Mouse (Mus musculus): ENCODE results near the gene Itgb3bp. TPM values are rescaled to one million over a fixed set of nuclear protein-coding genes. Genes with fewer than 3 reads are reported as not detected.

Itgb3bp gene
- polyA plus RNA-seq, 1 experiment from 2014 or later: 53.4 TPM

DNA sequence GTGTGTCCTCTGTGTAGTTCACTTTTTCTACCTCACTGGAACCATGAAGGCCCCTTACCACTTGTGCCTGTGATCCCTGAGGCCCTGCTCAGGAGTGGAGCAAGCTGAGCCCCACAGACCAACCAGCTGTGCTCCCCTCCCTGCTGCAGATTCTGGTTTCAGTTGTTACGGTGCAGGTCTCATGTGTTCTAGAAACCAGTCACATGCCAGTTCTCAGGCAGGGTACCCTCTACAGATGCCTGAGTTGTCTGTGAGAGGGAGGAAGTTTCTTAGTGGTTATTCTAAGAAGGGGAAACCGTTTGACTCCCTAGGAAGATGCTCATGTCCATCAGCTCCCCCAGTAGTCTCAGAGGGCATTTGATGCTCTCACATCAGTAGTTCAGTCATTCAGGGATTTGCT lies 15.0 kb upstream of the Itgb3bp start:
- Histone ChIP-seq H3K36me3 (ENCODE audit: control insufficient read depth, insufficient read depth, low read length) (no peaks in the 10 kb centered on the region), H3K4me3 (ENCODE audit: low read depth, low read length) (no peak overlapping the region), H3K9ac (ENCODE audit: low read length) (no peak overlapping the region), H3K9me3 (ENCODE audit: control insufficient read depth, low read length) (no peaks in the 10 kb centered on the region), H3K4me2 (ENCODE audit: low read depth, severe bottlenecking) (no peak overlapping the region), H3K27ac (replicated peaks; ENCODE audit: low read depth, low read length) (no peak overlapping the region), H3K27me3 (ENCODE audit: control insufficient read depth, insufficient read depth, low read length) (no peaks in the 10 kb centered on the region), H3K4me1 (ENCODE audit: control insufficient read depth, insufficient read depth, low read length) (no peaks in the 10 kb centered on the region)
- whole genome bisulfite sequencing: 84% methylated on average over 2 of the region's 2 CpGs
- DNase-seq (ENCODE audit: low spot score): no peak
- no peak for ATAC-seq (ENCODE audit: insufficient number of reproducible peaks, low FRiP score, low TSS enrichment, low read depth)

DNA sequence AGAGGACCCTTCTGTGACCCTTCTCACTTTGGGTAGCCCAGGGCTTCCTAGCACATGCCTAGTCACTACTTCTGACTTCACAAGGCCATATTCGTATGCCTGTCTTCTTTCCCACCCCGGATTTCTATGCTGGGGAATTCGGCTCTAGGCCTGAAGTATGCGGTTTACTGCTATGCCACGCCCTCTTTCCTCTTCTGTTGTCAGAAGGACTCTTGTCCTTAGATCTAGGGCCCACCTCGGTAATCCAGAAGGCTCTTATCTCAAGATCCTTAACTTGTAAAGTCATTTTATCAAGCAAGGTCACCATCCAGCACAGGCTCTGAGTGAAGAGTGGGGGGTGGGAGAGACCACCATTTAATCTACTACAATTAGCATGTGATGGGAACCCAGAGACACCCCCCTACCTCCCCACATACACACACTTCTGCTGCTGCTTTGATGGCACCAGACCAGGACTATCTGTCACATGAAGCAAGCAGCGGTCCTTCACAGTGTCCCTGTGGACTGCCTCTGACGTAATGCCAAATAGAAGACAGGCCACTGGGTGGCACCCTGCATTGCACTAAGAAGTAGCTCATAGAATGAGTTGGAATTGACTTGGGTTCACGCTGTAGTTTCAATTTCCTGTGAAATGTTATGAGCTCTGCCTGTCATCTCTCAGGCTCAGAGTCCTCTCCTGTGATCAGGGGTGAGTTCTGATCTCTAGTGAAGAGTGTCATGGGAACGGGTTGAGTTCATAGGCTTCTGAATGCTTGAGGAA lies 12.2 kb upstream of the Itgb3bp start:
- WGBS: 73% methylated on average over 10 of the region's 10 CpGs
- no peak overlapping the region for H3K27ac ChIP-seq (replicated peaks; ENCODE audit: low read depth, low read length)
- H3K4me3 ChIP-seq (ENCODE audit: low read depth, low read length): no peak overlapping the region
- DNase-seq (ENCODE audit: low spot score) (no peak), ATAC-seq (ENCODE audit: insufficient number of reproducible peaks, low FRiP score, low TSS enrichment, low read depth) (no peak)
- no peak overlapping the region for H3K4me2 ChIP-seq (ENCODE audit: low read depth, severe bottlenecking)
- no peak overlapping the region for H3K9ac ChIP-seq (ENCODE audit: low read length)
- H3K27me3 ChIP-seq (ENCODE audit: control insufficient read depth, insufficient read depth, low read length): no peaks in the 10 kb centered on the region
- no peaks in the 10 kb centered on the region for H3K4me1 ChIP-seq (ENCODE audit: control insufficient read depth, insufficient read depth, low read length)
- no peaks in the 10 kb centered on the region for H3K9me3 ChIP-seq (ENCODE audit: control insufficient read depth, low read length)
- no peaks in the 10 kb centered on the region for H3K36me3 ChIP-seq (ENCODE audit: control insufficient read depth, insufficient read depth, low read length)

DNA sequence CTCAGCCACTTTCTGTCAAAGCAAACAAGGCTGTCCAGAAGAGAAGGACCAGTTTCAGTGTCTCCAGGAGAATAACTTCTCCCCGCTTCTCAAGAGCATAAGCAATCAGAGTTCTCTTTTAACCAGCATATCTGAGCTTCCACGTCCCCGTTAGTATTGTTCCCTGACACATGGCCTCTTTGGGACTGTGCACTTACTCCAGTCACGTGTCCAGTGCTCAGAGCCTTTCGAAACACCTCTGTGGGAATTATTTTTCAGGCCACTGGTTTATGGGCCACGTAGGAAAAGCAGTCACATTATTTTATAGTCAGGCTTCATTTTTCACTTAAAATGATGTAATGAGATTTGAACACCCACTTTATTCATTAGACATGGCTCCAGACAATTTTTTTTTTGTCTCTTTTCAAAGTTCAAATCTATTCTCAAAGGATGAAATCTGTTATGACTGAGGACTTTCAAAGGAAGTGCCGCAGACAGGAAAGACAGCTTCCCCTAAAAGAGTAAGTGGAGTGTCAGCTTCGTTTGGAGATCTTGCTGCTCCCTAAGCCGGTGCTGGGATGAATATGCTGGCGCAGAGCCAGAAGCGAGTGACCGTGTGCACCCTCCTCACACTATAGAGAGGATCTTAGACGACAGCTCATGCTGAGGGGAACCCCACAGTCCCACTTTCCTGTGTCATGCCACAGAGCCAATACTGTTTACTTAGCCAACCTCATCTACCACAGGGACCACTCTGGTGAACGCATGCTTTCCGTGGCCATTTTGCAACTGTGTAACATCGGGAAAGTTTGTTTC lies 10.3 kb upstream of the Itgb3bp start:
- H3K9me3 ChIP-seq (ENCODE audit: control insufficient read depth, low read length): no peaks in the 10 kb centered on the region
- H3K27ac ChIP-seq (replicated peaks; ENCODE audit: low read depth, low read length): no peak overlapping the region
- 78% methylated on average over 16 of the region's 16 CpGs for WGBS
- H3K36me3 ChIP-seq (ENCODE audit: control insufficient read depth, insufficient read depth, low read length): no peaks in the 10 kb centered on the region
- no peak for DNase-seq (ENCODE audit: low spot score)
- no peaks in the 10 kb centered on the region for H3K27me3 ChIP-seq (ENCODE audit: control insufficient read depth, insufficient read depth, low read length)
- ATAC-seq (ENCODE audit: insufficient number of reproducible peaks, low FRiP score, low TSS enrichment, low read depth): no peak
- H3K4me1 ChIP-seq (ENCODE audit: control insufficient read depth, insufficient read depth, low read length): no peaks in the 10 kb centered on the region
- no peak overlapping the region for H3K4me2 ChIP-seq (ENCODE audit: low read depth, severe bottlenecking)
- no peak overlapping the region for H3K4me3 ChIP-seq (ENCODE audit: low read depth, low read length)
- H3K9ac ChIP-seq (ENCODE audit: low read length): no peak overlapping the region

DNA sequence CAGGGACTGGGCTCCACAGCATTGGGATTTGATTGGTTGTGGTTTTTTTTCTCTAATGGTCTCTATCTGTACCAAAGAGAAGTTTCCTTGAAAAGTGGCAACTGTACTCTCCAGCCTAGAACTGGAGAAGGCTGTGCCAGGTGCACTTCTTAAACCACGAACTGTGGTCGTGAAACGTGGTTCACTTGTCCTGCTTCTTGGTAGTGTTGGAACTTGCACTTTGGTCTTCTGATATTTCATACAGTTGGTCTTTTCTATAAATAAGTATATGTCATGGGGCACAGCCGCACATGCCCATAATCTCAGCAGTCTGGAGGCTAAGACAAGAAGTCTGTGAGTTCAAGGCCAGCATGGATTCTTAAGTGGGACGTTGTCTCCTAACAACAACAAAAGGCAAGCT lies 6.7 kb upstream of the Itgb3bp start:
- Histone ChIP-seq H3K27ac (replicated peaks; ENCODE audit: low read depth, low read length) (no peak overlapping the region), H3K9me3 (ENCODE audit: control insufficient read depth, low read length) (no peaks in the 10 kb centered on the region), H3K4me2 (ENCODE audit: low read depth, severe bottlenecking) (no peak overlapping the region), H3K4me1 (ENCODE audit: control insufficient read depth, insufficient read depth, low read length) (no peaks in the 10 kb centered on the region), H3K36me3 (ENCODE audit: control insufficient read depth, insufficient read depth, low read length) (no peaks in the 10 kb centered on the region), H3K9ac (ENCODE audit: low read length) (no peak overlapping the region), H3K4me3 (ENCODE audit: low read depth, low read length) (no peak overlapping the region), H3K27me3 (ENCODE audit: control insufficient read depth, insufficient read depth, low read length) (no peaks in the 10 kb centered on the region)
- DNase-seq (ENCODE audit: low spot score): no peak
- 94% methylated on average over 5 of the region's 5 CpGs for WGBS
- ATAC-seq (ENCODE audit: insufficient number of reproducible peaks, low FRiP score, low TSS enrichment, low read depth): no peak

DNA sequence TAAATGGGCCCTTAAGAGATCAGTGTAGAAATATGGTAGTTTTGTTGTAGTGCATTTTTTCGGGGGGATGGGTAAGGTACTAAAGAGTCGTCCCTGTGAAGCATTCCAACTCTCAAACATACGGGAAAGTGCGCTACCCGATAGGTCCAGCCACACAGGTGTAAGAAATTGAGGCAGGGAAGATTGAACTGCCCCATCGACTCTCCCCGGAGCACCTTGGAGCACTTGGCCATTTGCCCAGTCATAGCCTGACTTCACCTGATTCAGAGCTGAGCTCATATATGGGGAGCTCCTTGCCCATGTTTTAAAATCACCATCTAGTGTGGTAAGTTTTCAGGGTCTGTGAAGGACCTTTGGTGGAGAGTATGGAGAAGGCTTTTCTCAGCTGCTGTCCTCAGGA lies 5.2 kb upstream of the Itgb3bp start:
- 94% methylated on average over 7 of the region's 7 CpGs for WGBS
- H3K4me3 ChIP-seq (ENCODE audit: low read depth, low read length): no peak overlapping the region
- no peak overlapping the region for H3K4me2 ChIP-seq (ENCODE audit: low read depth, severe bottlenecking)
- ATAC-seq (ENCODE audit: insufficient number of reproducible peaks, low FRiP score, low TSS enrichment, low read depth) (no peak), DNase-seq (ENCODE audit: low spot score) (no peak)
- no peaks in the 10 kb centered on the region for H3K27me3 ChIP-seq (ENCODE audit: control insufficient read depth, insufficient read depth, low read length)
- no peak overlapping the region for H3K9ac ChIP-seq (ENCODE audit: low read length)
- no peak overlapping the region for H3K27ac ChIP-seq (replicated peaks; ENCODE audit: low read depth, low read length)
- H3K4me1 ChIP-seq (ENCODE audit: control insufficient read depth, insufficient read depth, low read length): no peaks in the 10 kb centered on the region
- H3K9me3 ChIP-seq (ENCODE audit: control insufficient read depth, low read length): no peaks in the 10 kb centered on the region
- H3K36me3 ChIP-seq (ENCODE audit: control insufficient read depth, insufficient read depth, low read length): no peaks in the 10 kb centered on the region

- WGBS: 84% methylated on average over 4 of the region's 4 CpGs
- H3K27ac ChIP-seq (replicated peaks; ENCODE audit: low read depth, low read length): no peak overlapping the region
Observed at GRCm38 (mm10) chr4:99931807-99932206, 2.2 kb upstream of the Itgb3bp start.

DNA sequence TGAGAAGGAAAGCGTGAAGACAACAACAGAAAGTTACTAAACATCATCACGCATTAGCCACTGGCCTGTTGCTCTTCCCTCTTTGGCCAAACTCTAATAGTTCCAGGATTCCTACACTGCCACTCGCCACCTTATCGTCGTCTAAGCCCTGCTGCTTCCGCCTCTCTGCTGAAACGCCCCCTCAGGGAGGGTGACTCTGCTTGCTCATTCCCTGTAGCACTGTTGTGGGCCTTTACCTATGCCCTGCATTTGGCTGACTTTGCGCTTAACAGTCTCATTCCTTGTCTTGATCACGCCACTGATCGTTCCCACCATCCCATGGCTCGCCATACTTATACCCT lies 1.6 kb upstream of the Itgb3bp start:
- Histone ChIP-seq H3K9ac (ENCODE audit: low read length) (no peak overlapping the region), H3K4me3 (ENCODE audit: low read depth, low read length) (no peak overlapping the region), H3K4me2 (ENCODE audit: low read depth, severe bottlenecking) (no peak overlapping the region), H3K27me3 (ENCODE audit: control insufficient read depth, insufficient read depth, low read length) (no peaks in the 10 kb centered on the region), H3K4me1 (ENCODE audit: control insufficient read depth, insufficient read depth, low read length) (no peaks in the 10 kb centered on the region), H3K9me3 (ENCODE audit: control insufficient read depth, low read length) (no peaks in the 10 kb centered on the region), H3K36me3 (ENCODE audit: control insufficient read depth, insufficient read depth, low read length) (no peaks in the 10 kb centered on the region), H3K27ac (replicated peaks; ENCODE audit: low read depth, low read length) (no peak overlapping the region)
- ATAC-seq (ENCODE audit: insufficient number of reproducible peaks, low FRiP score, low TSS enrichment, low read depth) (no peak), DNase-seq (ENCODE audit: low spot score) (no peak)
- 70% methylated on average over 11 of the region's 11 CpGs for WGBS

More at GRCm38 (mm10) chr4:99931807-99932206, 2.2 kb upstream of the Itgb3bp start:
- no peaks in the 10 kb centered on the region for H3K27me3 ChIP-seq (ENCODE audit: control insufficient read depth, insufficient read depth, low read length)
- H3K4me1 ChIP-seq (ENCODE audit: control insufficient read depth, insufficient read depth, low read length): no peaks in the 10 kb centered on the region
- ATAC-seq (ENCODE audit: insufficient number of reproducible peaks, low FRiP score, low TSS enrichment, low read depth) (no peak), DNase-seq (ENCODE audit: low spot score) (no peak)
- no peak overlapping the region for H3K4me2 ChIP-seq (ENCODE audit: low read depth, severe bottlenecking)
- no peaks in the 10 kb centered on the region for H3K36me3 ChIP-seq (ENCODE audit: control insufficient read depth, insufficient read depth, low read length)
- no peak overlapping the region for H3K9ac ChIP-seq (ENCODE audit: low read length)
- H3K9me3 ChIP-seq (ENCODE audit: control insufficient read depth, low read length): no peaks in the 10 kb centered on the region
- no peak overlapping the region for H3K4me3 ChIP-seq (ENCODE audit: low read depth, low read length)

GRCm38 (mm10) chr4:99930518-99931239 lies 1.1 kb upstream of the Itgb3bp start:
- DNase-seq (ENCODE audit: low spot score) (no peak), ATAC-seq (ENCODE audit: insufficient number of reproducible peaks, low FRiP score, low TSS enrichment, low read depth) (no peak)
- H3K9me3 ChIP-seq (ENCODE audit: control insufficient read depth, low read length): no peaks in the 10 kb centered on the region
- H3K9ac ChIP-seq (ENCODE audit: low read length): no peak overlapping the region
- H3K4me1 ChIP-seq (ENCODE audit: control insufficient read depth, insufficient read depth, low read length): no peaks in the 10 kb centered on the region
- no peaks in the 10 kb centered on the region for H3K36me3 ChIP-seq (ENCODE audit: control insufficient read depth, insufficient read depth, low read length)
- H3K4me3 ChIP-seq (ENCODE audit: low read depth, low read length): no peak overlapping the region
- WGBS: 61% methylated on average over 10 of the region's 10 CpGs
- no peak overlapping the region for H3K27ac ChIP-seq (replicated peaks; ENCODE audit: low read depth, low read length)
- peak overlapping the region; percentile 86 for H3K4me2 ChIP-seq (ENCODE audit: low read depth, severe bottlenecking)
- H3K27me3 ChIP-seq (ENCODE audit: control insufficient read depth, insufficient read depth, low read length): no peaks in the 10 kb centered on the region

Measured in limb, embryonic 11.5 days (tissue).